12 mouse cellular contexts compared by ENCODE assay signal in genomic region chr19:35128104-35128503, GRCm38 (mm10).
"Had no signal": no experiment of that assay in that cellular context is flagged by ENCODE, and none has a peak within 500 bp of the region (broad histone marks: within the 10 kb centered on the region; RNA-seq: fewer than 3 reads in every experiment).

No protein-coding gene starts in this region.

- DNase-seq: kidney, adult 18-20 months; kidney, postnatal 14 days; layer of hippocampus, adult 9-11 months; layer of hippocampus, postnatal 36 days; liver; lung, adult 18-20 months; midbrain, embryonic 14.5 days; right cerebral cortex, postnatal 14 days; thymus, postnatal 4 days had no signal

- H3K36me3 ChIP-seq: limb, embryonic 12.5 days; stomach, embryonic 15.5 days had no signal

- H3K9ac ChIP-seq: limb, embryonic 12.5 days; liver, embryonic 14.5 days; stomach, embryonic 15.5 days had no signal

- H3K27me3 ChIP-seq: limb, embryonic 12.5 days; stomach, embryonic 15.5 days had no signal

- H3K4me2 ChIP-seq: limb, embryonic 12.5 days; stomach, embryonic 15.5 days had no signal

- H3K4me1 ChIP-seq: limb, embryonic 12.5 days; stomach, embryonic 15.5 days had no signal

- H3K4me3 ChIP-seq: limb, embryonic 12.5 days; stomach, embryonic 15.5 days had no signal

- H3K9me3 ChIP-seq: limb, embryonic 12.5 days; stomach, embryonic 15.5 days had no signal

- H3K27ac ChIP-seq: limb, embryonic 12.5 days; liver, embryonic 14.5 days; stomach, embryonic 15.5 days had no signal
